Mouse (Mus musculus): Measurements from ENCODE around the gene Ulk4. TPM values are rescaled to one million over a fixed set of nuclear protein-coding genes. Genes with fewer than 3 reads are reported as not detected.

Ulk4 gene
- polyA plus RNA-seq, 1 experiment: 1.1 TPM

DNA sequence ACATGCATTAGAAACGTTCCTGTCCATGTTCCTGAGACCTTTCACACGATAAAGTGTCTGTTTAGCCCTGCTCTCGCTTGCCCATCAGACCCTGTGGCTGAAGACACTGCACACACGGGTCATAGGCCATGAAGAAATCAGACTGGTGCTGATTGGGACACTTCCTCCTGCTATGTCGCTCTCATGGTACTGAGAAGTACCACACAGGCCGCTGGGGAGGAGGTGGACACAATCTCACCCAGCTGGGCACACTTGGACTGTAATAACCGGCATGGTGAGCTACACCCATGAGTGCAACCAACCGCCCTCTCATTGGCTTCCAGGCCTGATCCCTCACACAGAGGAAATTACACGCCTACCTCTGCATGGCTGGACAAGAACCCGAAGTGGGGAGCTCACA, 58.8 kb downstream of the Ulk4 start:
- TF ChIP-seq MAX (IDR thresholded peaks at IDR 0.05): no peak
- TF ChIP-seq FOSL1 (IDR thresholded peaks at IDR 0.05; ENCODE audit: insufficient read depth, low read length, poor library complexity, severe bottlenecking): no peak
- no peak for TF ChIP-seq CTCF (IDR thresholded peaks at IDR 0.05; ENCODE audit: control insufficient read depth, insufficient read depth, insufficient read length)
- no peak for TF ChIP-seq USF1 (IDR thresholded peaks at IDR 0.05; ENCODE audit: low read depth)
- TF ChIP-seq MYOD1 (IDR thresholded peaks at IDR 0.05; ENCODE audit: control insufficient read depth, insufficient read length, low read depth): no peak
- TF ChIP-seq MYOG (IDR thresholded peaks at IDR 0.05; ENCODE audit: control insufficient read depth, extremely low read depth, insufficient read length): no peak
- no peak for TF ChIP-seq CEBPB (IDR thresholded peaks at IDR 0.05; ENCODE audit: low read depth)
- Histone ChIP-seq H3K4me3 (ENCODE audit: insufficient read depth, poor library complexity, severe bottlenecking) (no peak overlapping the region), H3K79me3 (ENCODE audit: low read depth) (no peaks in the 10 kb centered on the region)

DNA sequence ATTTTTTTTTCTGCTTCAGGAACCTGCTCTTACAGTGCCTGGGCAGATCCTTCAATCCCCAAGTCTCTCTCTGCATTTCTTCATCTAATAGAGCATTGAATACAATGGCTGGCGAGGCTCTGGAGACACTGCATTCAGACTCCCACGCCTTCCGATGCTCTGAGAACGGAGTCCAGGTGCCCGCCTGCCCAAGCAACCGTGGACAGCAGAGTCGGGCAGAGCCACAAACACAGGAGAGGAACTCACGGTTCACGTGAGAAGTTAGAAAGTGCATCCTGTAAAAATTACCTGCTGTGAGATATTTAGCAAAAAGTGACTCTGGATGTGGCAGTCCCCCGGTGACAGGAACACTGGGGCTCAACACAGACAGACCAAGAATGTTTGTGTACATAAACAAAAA, 59.3 kb downstream of the Ulk4 start:
- H3K79me2 ChIP-seq (ENCODE audit: control insufficient read depth, insufficient read depth): no peaks in the 10 kb centered on the region
- no peaks in the 10 kb centered on the region for H3K36me3 ChIP-seq (ENCODE audit: control insufficient read depth, insufficient read depth)
- H3K79me3 ChIP-seq (ENCODE audit: low read depth): no peaks in the 10 kb centered on the region
- no peak overlapping the region for H3K4me3 ChIP-seq (ENCODE audit: insufficient read depth, poor library complexity, severe bottlenecking)
- TF ChIP-seq MAX (IDR thresholded peaks at IDR 0.05) (no peak), MYOD1 (IDR thresholded peaks at IDR 0.05; ENCODE audit: control insufficient read depth, insufficient read length, low read depth) (no peak), CTCF (IDR thresholded peaks at IDR 0.05; ENCODE audit: control insufficient read depth, insufficient read depth, insufficient read length) (no peak), MYOG (IDR thresholded peaks at IDR 0.05; ENCODE audit: control insufficient read depth, extremely low read depth, insufficient read length) (no peak), USF1 (IDR thresholded peaks at IDR 0.05; ENCODE audit: low read depth) (no peak), FOSL1 (IDR thresholded peaks at IDR 0.05; ENCODE audit: insufficient read depth, low read length, poor library complexity, severe bottlenecking) (no peak), CEBPB (IDR thresholded peaks at IDR 0.05; ENCODE audit: low read depth) (no peak)
- no peaks in the 10 kb centered on the region for H3K27me3 ChIP-seq (ENCODE audit: control insufficient read depth, insufficient read depth, insufficient read length)
- no peak overlapping the region for H3ac ChIP-seq (ENCODE audit: control insufficient read depth, insufficient read length, low read depth)

More for the DNA sequence above, 58.8 kb downstream of the Ulk4 start:
- Histone ChIP-seq H3K27me3 (ENCODE audit: control insufficient read depth, insufficient read depth, insufficient read length) (no peaks in the 10 kb centered on the region), H3K36me3 (ENCODE audit: control insufficient read depth, insufficient read depth) (no peaks in the 10 kb centered on the region), H3ac (ENCODE audit: control insufficient read depth, insufficient read length, low read depth) (no peak overlapping the region), H3K79me2 (ENCODE audit: control insufficient read depth, insufficient read depth) (no peaks in the 10 kb centered on the region)

DNA sequence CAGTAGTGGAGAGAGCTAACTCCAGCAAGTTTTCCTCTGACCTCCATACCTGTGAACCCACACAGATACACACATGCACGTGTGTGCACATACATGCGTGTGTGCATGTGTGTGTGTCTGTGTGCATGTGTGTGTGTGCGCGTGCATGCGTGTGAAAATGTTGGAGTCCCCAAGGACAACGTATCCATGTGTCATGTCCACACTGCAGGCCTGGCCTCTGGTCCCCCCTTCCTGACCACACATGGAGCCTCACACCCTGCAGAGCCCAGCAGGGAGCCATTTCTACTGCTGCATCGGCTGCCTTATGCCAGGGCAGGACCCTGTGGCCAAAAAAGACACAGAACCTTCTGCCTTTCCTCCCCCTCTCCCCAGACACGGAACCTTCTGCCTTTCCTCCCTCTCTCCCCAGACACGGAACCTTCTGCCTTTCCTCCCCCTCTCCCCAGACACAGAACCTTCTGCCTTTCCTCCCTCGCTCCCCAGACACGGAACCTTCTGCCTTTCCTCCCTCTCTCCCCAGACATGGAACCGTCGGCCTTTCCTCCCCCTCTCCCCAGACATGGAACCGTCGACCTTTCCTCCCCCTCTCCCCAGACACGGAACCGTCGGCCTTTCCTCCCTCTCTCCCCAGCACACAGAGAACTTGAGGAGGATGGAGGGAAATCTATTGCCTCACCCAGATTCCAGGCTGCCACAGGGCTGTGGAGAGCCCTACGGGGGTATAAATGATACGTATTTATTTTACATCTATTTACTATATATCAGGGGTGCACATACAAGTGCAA, 60.3 kb downstream of the Ulk4 start:
- Histone ChIP-seq H3K4me3 (ENCODE audit: insufficient read depth, poor library complexity, severe bottlenecking) (no peak overlapping the region), H3ac (ENCODE audit: control insufficient read depth, insufficient read length, low read depth) (no peak overlapping the region), H3K36me3 (ENCODE audit: control insufficient read depth, insufficient read depth) (no peaks in the 10 kb centered on the region), H3K79me3 (ENCODE audit: low read depth) (no peaks in the 10 kb centered on the region), H3K27me3 (ENCODE audit: control insufficient read depth, insufficient read depth, insufficient read length) (no peaks in the 10 kb centered on the region), H3K79me2 (ENCODE audit: control insufficient read depth, insufficient read depth) (no peaks in the 10 kb centered on the region)
- no peak for TF ChIP-seq MYOD1 (IDR thresholded peaks at IDR 0.05; ENCODE audit: control insufficient read depth, insufficient read length, low read depth)
- TF ChIP-seq MYOG (IDR thresholded peaks at IDR 0.05; ENCODE audit: control insufficient read depth, extremely low read depth, insufficient read length): no peak
- no peak for TF ChIP-seq CTCF (IDR thresholded peaks at IDR 0.05; ENCODE audit: control insufficient read depth, insufficient read depth, insufficient read length)
- no peak for TF ChIP-seq USF1 (IDR thresholded peaks at IDR 0.05; ENCODE audit: low read depth)
- TF ChIP-seq FOSL1 (IDR thresholded peaks at IDR 0.05; ENCODE audit: insufficient read depth, low read length, poor library complexity, severe bottlenecking): no peak
- TF ChIP-seq CEBPB (IDR thresholded peaks at IDR 0.05; ENCODE audit: low read depth): no peak
- no peak for TF ChIP-seq MAX (IDR thresholded peaks at IDR 0.05)

DNA sequence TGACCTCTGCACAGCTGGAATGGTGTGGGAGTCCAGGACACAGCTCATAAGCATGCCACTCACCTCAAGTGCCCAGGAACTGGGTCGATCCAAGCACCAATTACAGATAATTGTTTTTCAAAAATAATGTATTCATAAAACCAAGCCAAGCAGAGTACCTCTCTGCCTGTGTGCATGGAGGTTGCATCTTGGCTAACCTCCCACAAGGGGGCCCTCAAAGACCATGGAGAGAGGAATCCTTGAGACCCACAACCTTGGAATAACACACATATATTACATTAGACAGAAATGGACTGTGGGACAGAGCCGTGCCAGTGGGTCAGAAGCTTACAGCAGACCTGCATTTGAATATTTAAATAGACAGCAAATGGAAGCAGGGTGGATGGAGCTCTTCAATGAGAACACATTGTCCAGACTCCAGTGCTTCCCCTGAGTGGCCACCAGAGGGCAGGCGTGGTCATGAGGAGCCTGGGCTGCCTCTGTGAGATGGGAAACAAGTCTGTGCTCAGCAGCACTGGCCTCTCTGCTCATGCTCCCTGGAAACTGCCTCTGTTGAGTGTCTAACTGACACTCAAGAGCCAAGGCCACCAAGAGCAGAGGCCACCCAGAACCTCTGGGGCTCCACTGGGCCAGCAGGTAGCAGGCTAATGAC, 61.5 kb downstream of the Ulk4 start:
- H3K4me3 ChIP-seq (ENCODE audit: insufficient read depth, poor library complexity, severe bottlenecking): no peak overlapping the region
- no peaks in the 10 kb centered on the region for H3K79me3 ChIP-seq (ENCODE audit: low read depth)
- no peak overlapping the region for H3ac ChIP-seq (ENCODE audit: control insufficient read depth, insufficient read length, low read depth)
- no peak for TF ChIP-seq MYOD1 (IDR thresholded peaks at IDR 0.05; ENCODE audit: control insufficient read depth, insufficient read length, low read depth)
- peak; percentile 49 for TF ChIP-seq CTCF (IDR thresholded peaks at IDR 0.05; ENCODE audit: control insufficient read depth, insufficient read depth, insufficient read length)
- no peaks in the 10 kb centered on the region for H3K36me3 ChIP-seq (ENCODE audit: control insufficient read depth, insufficient read depth)
- H3K27me3 ChIP-seq (ENCODE audit: control insufficient read depth, insufficient read depth, insufficient read length): no peaks in the 10 kb centered on the region
- H3K79me2 ChIP-seq (ENCODE audit: control insufficient read depth, insufficient read depth): no peaks in the 10 kb centered on the region

DNA sequence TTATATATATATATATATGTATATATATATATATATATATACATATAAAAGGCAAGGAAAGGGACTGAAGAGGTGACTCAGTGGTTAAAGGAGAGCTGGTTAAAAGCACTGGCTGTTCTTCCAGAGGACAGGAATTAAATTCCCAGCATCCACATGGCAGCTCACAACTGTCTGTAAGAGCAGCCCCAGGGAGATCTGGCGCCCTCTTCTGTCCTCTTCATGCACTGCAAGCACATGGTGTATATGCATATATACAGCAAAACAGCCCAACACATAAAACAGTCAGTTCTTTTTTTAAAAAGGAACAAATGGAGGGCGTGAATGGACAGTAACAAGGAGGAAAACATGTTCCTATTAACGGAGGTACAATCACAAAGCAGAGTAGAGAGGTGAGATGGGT, 64.7 kb downstream of the Ulk4 start:
- Histone ChIP-seq H3ac (ENCODE audit: control insufficient read depth, insufficient read length, low read depth) (no peak overlapping the region), H3K79me3 (ENCODE audit: low read depth) (no peaks in the 10 kb centered on the region), H3K79me2 (ENCODE audit: control insufficient read depth, insufficient read depth) (no peaks in the 10 kb centered on the region), H3K4me3 (ENCODE audit: insufficient read depth, poor library complexity, severe bottlenecking) (no peak overlapping the region), H3K27me3 (ENCODE audit: control insufficient read depth, insufficient read depth, insufficient read length) (no peaks in the 10 kb centered on the region), H3K36me3 (ENCODE audit: control insufficient read depth, insufficient read depth) (no peaks in the 10 kb centered on the region)
- TF ChIP-seq CTCF (IDR thresholded peaks at IDR 0.05; ENCODE audit: control insufficient read depth, insufficient read depth, insufficient read length): no peak
- TF ChIP-seq MYOG (IDR thresholded peaks at IDR 0.05; ENCODE audit: control insufficient read depth, extremely low read depth, insufficient read length): no peak
- TF ChIP-seq MYOD1 (IDR thresholded peaks at IDR 0.05; ENCODE audit: control insufficient read depth, insufficient read length, low read depth): no peak
- no peak for TF ChIP-seq MAX (IDR thresholded peaks at IDR 0.05)

Measured in C2C12 (cell line).